Mouse (Mus musculus) MEL (cell line): Measurements from ENCODE around the gene Ddx6. TPM values are rescaled to one million over a fixed set of nuclear protein-coding genes. Genes with fewer than 3 reads are reported as not detected.

Experiments used
- DNase-seq: peaks from one replicate; pipeline ENCODE4 v3.0.0; 2011; ENCODE audit warnings: low read depth, low spot score
- H3K27ac ChIP-seq: 2 replicates; pipeline ENCODE4 v1.5.1; 2012; ENCODE audit warnings: low read depth, mild to moderate bottlenecking, control low read depth, low read length, moderate library complexity; ENCODE audit not compliant: control insufficient read depth
- H3K27me3 ChIP-seq, 2 experiments: fragments of 150-350 bp in 1 of 2; sonication (generic) in 1 of 2; 2 replicates each; pipeline ENCODE4 v1.6.1; 2012; ENCODE audit warnings: low read length in 2 of 2, mild to moderate bottlenecking in 2 of 2, improper control_type of control experiment in 1 of 2, moderate library complexity in 1 of 2; ENCODE audit not compliant: insufficient read depth in 2 of 2, control insufficient read depth in 1 of 2
- H3K36me3 ChIP-seq, 2 experiments: 2 replicates each; pipeline ENCODE4 v1.6.1; 2012 to 2014; ENCODE audit warnings: low read length in 2 of 2, improper control_type of control experiment in 1 of 2, inconsistent platforms in 1 of 2, mild to moderate bottlenecking in 1 of 2; ENCODE audit not compliant: insufficient read depth in 2 of 2, control insufficient read depth in 1 of 2
- H3K4me1 ChIP-seq, 2 experiments: fragments of 150-350 bp in 1 of 2; sonication (generic) in 1 of 2; 2 replicates each; pipeline ENCODE4 v1.6.1; 2012; ENCODE audit warnings: low read length in 2 of 2, improper control_type of control experiment in 1 of 2, mild to moderate bottlenecking in 1 of 2; ENCODE audit not compliant: insufficient read depth in 2 of 2, control insufficient read depth in 1 of 2
- H3K4me3 ChIP-seq, 2 experiments: fragments of 150-350 bp in 1 of 2; sonication (generic) in 1 of 2; 2 replicates each; pipeline ENCODE4 v1.5.1; 2012; ENCODE audit warnings: low read depth in 2 of 2, low read length in 2 of 2, mild to moderate bottlenecking in 2 of 2, moderate library complexity in 2 of 2, control low read depth in 1 of 2, improper control_type of control experiment in 1 of 2; ENCODE audit not compliant: control insufficient read depth in 1 of 2, insufficient read depth in 1 of 2
- H3K79me2 ChIP-seq: 2 replicates; pipeline ENCODE4 v1.6.1; 2012; ENCODE audit warnings: mild to moderate bottlenecking, low read length, moderate library complexity; ENCODE audit not compliant: control insufficient read depth, poor library complexity, insufficient read depth
- H3K9ac ChIP-seq: 2 replicates; pipeline ENCODE4 v1.6.1; 2012; ENCODE audit warnings: low read depth, mild to moderate bottlenecking, control low read depth, low read length, moderate library complexity; ENCODE audit not compliant: control insufficient read depth, poor library complexity, severe bottlenecking
- H3K9me3 ChIP-seq: fragments of 150-350 bp; sonication (generic); replicated peaks from 2 replicates; pipeline ENCODE4 v1.6.1; 2012; ENCODE audit warnings: mild to moderate bottlenecking, low read length, improper control_type of control experiment, moderate library complexity; ENCODE audit not compliant: insufficient read depth
- E2F4 ChIP-seq: IDR thresholded peaks from 2 replicates; pipeline ENCODE4 v1.6.1; 2011; ENCODE audit warnings: low read depth, low read length, improper control_type of control experiment, borderline replicate concordance
- GABPA ChIP-seq: IDR thresholded peaks from 2 replicates; pipeline ENCODE4 v1.6.1; 2012; ENCODE audit warnings: low read depth, mild to moderate bottlenecking, inconsistent platforms, low read length, improper control_type of control experiment, moderate library complexity
- GATA1 ChIP-seq: IDR thresholded peaks from 2 replicates; pipeline ENCODE4 v1.6.1; 2011; ENCODE audit warnings: low read depth, low read length, improper control_type of control experiment
- JUND ChIP-seq: IDR thresholded peaks from 2 replicates; pipeline ENCODE4 v1.6.1; 2011; ENCODE audit warnings: low read depth, mild to moderate bottlenecking, improper control_type of control experiment, low read length
- NELFE ChIP-seq: IDR thresholded peaks from 2 replicates; pipeline ENCODE4 v1.6.1; 2011; ENCODE audit warnings: low read depth, low read length, improper control_type of control experiment
- POLR2AphosphoS2 ChIP-seq: IDR thresholded peaks from 2 replicates; pipeline ENCODE4 v1.6.1; 2011; ENCODE audit warnings: low read length, improper control_type of control experiment
- RCOR1 ChIP-seq: IDR thresholded peaks from 2 replicates; pipeline ENCODE4 v1.6.1; 2012; ENCODE audit warnings: low read depth, mild to moderate bottlenecking, inconsistent platforms, low read length, improper control_type of control experiment
- SIN3A ChIP-seq: IDR thresholded peaks from 2 replicates; pipeline ENCODE4 v1.6.1; 2012; ENCODE audit warnings: low read length, improper control_type of control experiment, inconsistent platforms
- TBP ChIP-seq: IDR thresholded peaks from 2 replicates; pipeline ENCODE4 v1.8.0; 2011; ENCODE audit warnings: low read depth, low read length, improper control_type of control experiment
- UBTF ChIP-seq: IDR thresholded peaks from 2 replicates; pipeline ENCODE4 v1.6.1; 2012; ENCODE audit warnings: low read depth, mild to moderate bottlenecking, inconsistent platforms, low read length, improper control_type of control experiment, moderate library complexity, borderline replicate concordance; ENCODE audit not compliant: insufficient read depth
- ZMIZ1 ChIP-seq: IDR thresholded peaks from 2 replicates; pipeline ENCODE4 v1.6.1; 2012; ENCODE audit warnings: low read depth, mild to moderate bottlenecking, inconsistent platforms, low read length, improper control_type of control experiment, moderate library complexity
- ZNF384 ChIP-seq: IDR thresholded peaks from 2 replicates; pipeline ENCODE4 v1.6.1; 2012; ENCODE audit warnings: low read depth, mild to moderate bottlenecking, inconsistent platforms, low read length, improper control_type of control experiment
- polyA plus RNA-seq, 2 experiments: library from polyadenylated mRNA; stranded (reverse) in 1 of 2; unstranded in 1 of 2; fragments of >175 nt in 1 of 2; fragments of >200 nt in 1 of 2; gene quantifications; 2 replicates each; pipeline versions ENCODE4 v1.2.1 to v1.2.4; 2012; ENCODE audit warnings: low replicate concordance in 2 of 2, low read depth in 1 of 2; ENCODE audit not compliant: insufficient read length in 2 of 2, insufficient read depth in 1 of 2, missing spikeins in 1 of 2
- total RNA-seq: library from RNA; depleted of rRNA; stranded (reverse); fragments of 300-350 nt; gene quantifications from 2 replicates; pipeline ENCODE4 v1.2.3, GENCODE M21; 2012

Ddx6 gene
- total and polyA plus RNA-seq, 3 experiments = 35.9 to 96.5 (median 41.9) TPM

- peak; percentile 51; the same call in 1 of the 2 replicates for TF ChIP-seq POLR2AphosphoS2
- 0 out of 2 replicates have a peak, but pooled peaks have one; percentile 15 for TF ChIP-seq ZNF384
- TF ChIP-seq NELFE = peak; percentile 55
- TF ChIP-seq E2F4 = no peak
These were observed 37.2 kb upstream of the Ddx6 start (continued) for GRCm38 (mm10) chr9:44567338-44568082.

GRCm38 (mm10) chr9:44568083-44568455, 36.6 kb upstream of the Ddx6 start:
- H3K9me3 ChIP-seq = no peaks in the 10 kb centered on the region
- no peak for DNase-seq
- peaks cover 28 to 30% of the 10 kb centered on the region in 2 experiments for H3K4me1 ChIP-seq
- peak overlapping the region; percentile 73 for H3K9ac ChIP-seq
- H3K27ac ChIP-seq = peak overlapping the region; percentile 94
- TF ChIP-seq UBTF (no peak), ZMIZ1 (0 out of 2 replicates have a peak, but pooled peaks have one; percentile 16), POLR2AphosphoS2 (no peak), SIN3A (peak; percentile 3; the same call in 1 of the 2 replicates)
- TF ChIP-seq, all 39 proteins: peak for 2
- Histone ChIP-seq H3K27me3 (no peaks in the 10 kb centered on the region), H3K79me2 (no peaks in the 10 kb centered on the region), H3K36me3 (peaks cover 0 to 30% of the 10 kb centered on the region in 2 experiments; a peak in 2 of 4 replicates), H3K4me3 (peak overlapping the region; percentile 44 to 79)

GRCm38 (mm10) chr9:44570939-44571382, 33.7 kb upstream of the Ddx6 start:
- Histone ChIP-seq H3K79me2 (no peaks in the 10 kb centered on the region), H3K27me3 (no peaks in the 10 kb centered on the region), H3K4me1 (peaks cover 19% of the 10 kb centered on the region in 2 experiments), H3K9ac (no peak overlapping the region), H3K27ac (no peak overlapping the region), H3K36me3 (peaks cover 0 to 19% of the 10 kb centered on the region in 2 experiments; a peak in 2 of 4 replicates), H3K9me3 (no peaks in the 10 kb centered on the region), H3K4me3 (no peak overlapping the region)
- no peak for DNase-seq
- TF ChIP-seq ZMIZ1 (no peak), GATA1 (no peak), UBTF (no peak), JUND (no peak), GABPA (no peak), RCOR1 (no peak), TBP (no peak), SIN3A (no peak)
